Mouse (Mus musculus) mouse trophoblast stem cell (cell line): ENCODE data around the gene Emilin2.
"Not testable (repeated sequence)": the region's sequence is repeated elsewhere in the genome, so short reads cannot be mapped to it uniquely, and the experiment has no call there.

ENCODE experiments used
- in situ Hi-C, 2 experiments: fragments of 300-500 bp; cut with MseI, MboI; formaldehyde crosslinking; loops; 2 replicates in 1 of 2; 3 replicates in 1 of 2; pipeline ENCODE4 v1.15.1; 2025

The Emilin2 gene

GRCm38 (mm10) chr17:71311340-71312171 lies at the start of gene Emilin2:
TSS of gene Emilin2 (minus strand) at chr17:71311978.
- in situ Hi-C loops: no loop called here

- in situ Hi-C loops: no loop called here
These were observed 43.7 kb upstream of the Emilin2 start for GRCm38 (mm10) chr17:71355526-71355925.

DNA sequence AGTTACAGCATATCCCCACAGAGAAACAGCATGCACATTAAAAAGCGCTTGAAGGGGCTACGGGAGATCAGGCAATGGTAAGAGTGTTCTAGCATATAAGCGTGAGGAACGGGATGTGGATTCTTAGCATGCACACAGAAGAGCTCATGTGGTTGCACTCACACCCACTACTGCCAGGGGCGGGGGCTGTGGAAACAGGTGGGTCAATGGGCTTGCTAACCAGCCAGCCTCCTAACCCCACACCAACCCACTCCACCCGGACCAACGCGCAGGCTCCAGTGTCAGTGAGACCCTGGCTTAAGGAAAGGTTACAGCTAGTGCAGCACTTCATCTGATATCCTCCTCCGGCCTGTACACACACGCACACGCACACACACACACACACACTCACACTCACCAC lies 42.4 kb upstream of the Emilin2 start:
- in situ Hi-C loops: no loop called here

GRCm38 (mm10) chr17:71348188-71348587 lies 36.4 kb upstream of the Emilin2 start:
- in situ Hi-C loops: no loop called here

- in situ Hi-C loops: no loop called here
These were observed 30.2 kb upstream of the Emilin2 start for GRCm38 (mm10) chr17:71342006-71342405.

DNA sequence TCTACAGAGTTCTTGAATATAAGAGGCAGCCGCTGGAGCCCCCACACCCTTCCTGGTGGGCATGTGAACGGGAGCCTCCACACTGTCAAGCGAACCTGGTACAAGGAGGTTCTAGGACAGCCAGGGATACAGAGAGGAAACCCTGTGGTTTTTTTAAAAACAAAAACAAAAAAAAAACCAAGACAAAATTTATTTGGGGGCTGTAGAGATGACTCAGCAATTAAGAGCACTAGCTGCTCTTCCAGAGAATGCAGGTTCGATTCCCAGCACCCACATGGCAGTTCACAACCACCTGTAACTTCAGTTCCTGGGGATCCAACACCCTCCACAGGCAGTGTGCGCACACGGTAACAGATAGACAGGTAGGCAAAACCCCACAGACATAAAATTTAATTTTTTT lies 26.8 kb upstream of the Emilin2 start:
- in situ Hi-C loops: no loop called here

DNA sequence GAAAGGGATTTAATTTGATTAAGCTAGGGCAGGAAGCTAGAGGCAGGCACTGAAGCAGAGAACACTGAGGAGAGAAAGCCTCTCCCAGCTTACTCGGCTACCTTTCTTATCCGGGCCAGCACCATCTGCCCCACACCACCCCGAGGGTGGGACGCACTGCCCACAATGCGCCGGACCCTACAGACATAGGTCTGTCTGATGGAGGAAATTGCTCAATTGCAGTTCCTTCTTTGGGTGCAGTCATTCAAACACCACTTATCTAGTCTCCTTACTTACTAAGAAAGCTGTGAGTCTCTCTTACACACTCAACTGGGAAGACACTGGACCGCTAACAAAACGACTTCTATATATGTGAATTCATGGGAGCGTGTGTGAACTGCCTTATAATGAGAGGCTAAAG lies 25.8 kb upstream of the Emilin2 start:
- in situ Hi-C loops: no loop called here

DNA sequence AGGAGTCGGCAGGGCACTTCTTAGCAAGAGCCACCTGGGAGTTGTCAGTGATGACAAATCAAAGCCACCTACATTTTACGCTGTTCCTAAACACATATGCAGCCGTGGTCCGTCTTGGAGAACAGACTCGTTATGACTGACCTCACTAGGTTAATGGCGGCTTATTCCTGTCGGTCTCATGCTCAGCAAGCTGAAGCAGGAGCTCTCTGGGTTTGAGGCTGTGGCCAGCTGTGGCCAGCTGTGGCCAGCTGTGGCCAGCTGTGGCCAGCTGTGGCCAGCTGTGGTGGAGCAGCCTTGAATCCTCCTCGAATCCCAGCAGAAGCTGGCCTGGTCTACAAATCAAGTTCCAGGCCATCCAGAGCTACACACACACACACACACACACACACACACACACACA lies 24.6 kb upstream of the Emilin2 start:
- in situ Hi-C loops: no loop called here

GRCm38 (mm10) chr17:71332298-71332697 lies 20.5 kb upstream of the Emilin2 start:
- in situ Hi-C loops: no loop called here

DNA sequence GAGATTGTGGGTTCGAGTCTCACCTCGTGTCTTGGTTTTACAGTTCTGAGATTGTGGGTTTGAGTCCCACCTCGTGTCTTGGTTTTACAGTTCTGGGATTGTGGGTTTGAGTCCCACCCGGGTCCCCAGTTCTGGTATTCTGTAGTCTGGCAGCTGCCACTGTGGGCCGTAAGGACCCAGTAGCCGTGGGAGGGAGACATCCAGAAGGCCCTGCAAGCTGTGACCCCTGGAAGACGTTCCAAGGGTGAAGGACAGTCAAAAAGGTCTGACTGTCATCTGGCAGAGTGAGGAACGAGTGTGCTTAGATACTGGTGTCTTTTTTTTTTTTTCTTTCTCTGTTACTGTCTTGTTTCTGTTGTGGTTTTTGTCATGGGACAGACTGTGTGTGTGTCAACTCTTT lies 9.0 kb upstream of the Emilin2 start:
- in situ Hi-C loops: not testable (repeated sequence)

GRCm38 (mm10) chr17:71319361-71319760 lies 7.6 kb upstream of the Emilin2 start:
- in situ Hi-C loops: no loop called here

- in situ Hi-C loops: no loop called here
These were observed 5.8 kb upstream of the Emilin2 start for GRCm38 (mm10) chr17:71317571-71317970.

- in situ Hi-C loops: no loop called here
These were observed 2.5 kb upstream of the Emilin2 start for GRCm38 (mm10) chr17:71314315-71314714.

- in situ Hi-C loops: no loop called here
These were observed 1.1 kb downstream of the Emilin2 start for GRCm38 (mm10) chr17:71310486-71311339.

DNA sequence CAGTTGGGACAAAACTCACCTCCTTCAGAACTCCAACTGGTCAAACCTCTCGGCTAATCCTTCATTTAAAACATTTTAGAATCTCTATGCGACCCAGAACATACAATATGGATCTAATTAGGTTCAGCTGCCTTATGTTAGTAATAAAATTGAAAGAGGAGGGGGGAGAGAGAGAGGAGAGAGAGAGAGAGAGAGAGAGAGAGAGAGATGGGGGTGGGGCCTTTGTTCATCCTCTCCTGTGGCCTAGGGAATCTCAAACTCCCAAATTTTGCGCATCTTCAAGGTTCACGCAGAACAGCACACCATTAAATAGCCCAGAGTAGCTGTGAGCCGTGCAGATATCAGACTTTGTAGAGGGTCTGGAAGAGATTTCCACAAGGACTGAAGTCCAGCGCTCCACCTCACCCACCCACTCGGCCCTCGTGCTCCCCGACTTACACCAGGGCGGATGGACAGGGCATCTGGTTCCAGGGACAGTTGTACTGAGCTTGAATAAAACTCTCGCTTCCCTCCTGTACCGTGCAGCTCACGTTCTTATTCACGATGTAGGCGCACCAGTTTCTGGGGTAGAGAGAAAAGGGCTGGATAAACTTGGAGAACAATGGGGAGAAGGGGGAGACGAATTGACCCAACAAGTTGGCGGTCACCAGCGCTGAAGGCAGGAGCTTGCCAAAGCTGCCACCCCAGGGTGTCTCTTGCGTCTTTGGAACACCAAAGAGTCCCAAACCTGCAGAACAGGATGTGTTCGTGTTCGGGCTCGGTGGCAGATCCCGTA lies 1.9 kb downstream of the Emilin2 start:
- in situ Hi-C loops: no loop called here

GRCm38 (mm10) chr17:71309141-71309540 lies 2.6 kb downstream of the Emilin2 start:
- in situ Hi-C loops: no loop called here

GRCm38 (mm10) chr17:71308296-71308695 lies 3.5 kb downstream of the Emilin2 start:
- in situ Hi-C loops: no loop called here

GRCm38 (mm10) chr17:71307251-71307790 lies 4.5 kb downstream of the Emilin2 start:
- in situ Hi-C loops: no loop called here

DNA sequence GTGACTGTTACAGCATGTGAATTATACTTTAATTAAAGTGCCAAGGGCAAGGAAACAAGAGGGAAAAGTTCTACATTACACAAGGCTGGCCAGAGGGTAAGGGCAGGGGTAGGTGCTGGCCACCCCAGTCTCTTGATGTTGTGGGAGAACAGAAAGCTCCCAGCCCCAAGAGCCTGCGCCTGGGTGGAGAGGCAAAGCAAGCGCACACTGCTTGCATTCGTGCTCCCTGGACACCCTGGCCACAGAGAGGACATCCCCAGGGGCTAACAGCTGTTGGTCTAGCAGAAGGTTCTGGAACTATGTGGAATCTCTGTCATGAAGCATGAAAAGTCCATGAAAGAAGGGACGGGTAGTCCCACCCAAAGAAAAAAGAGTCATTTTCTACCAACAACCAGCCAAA lies 5.1 kb downstream of the Emilin2 start:
- in situ Hi-C loops: no loop called here

GRCm38 (mm10) chr17:71306091-71306490 lies 5.7 kb downstream of the Emilin2 start:
- in situ Hi-C loops: no loop called here

DNA sequence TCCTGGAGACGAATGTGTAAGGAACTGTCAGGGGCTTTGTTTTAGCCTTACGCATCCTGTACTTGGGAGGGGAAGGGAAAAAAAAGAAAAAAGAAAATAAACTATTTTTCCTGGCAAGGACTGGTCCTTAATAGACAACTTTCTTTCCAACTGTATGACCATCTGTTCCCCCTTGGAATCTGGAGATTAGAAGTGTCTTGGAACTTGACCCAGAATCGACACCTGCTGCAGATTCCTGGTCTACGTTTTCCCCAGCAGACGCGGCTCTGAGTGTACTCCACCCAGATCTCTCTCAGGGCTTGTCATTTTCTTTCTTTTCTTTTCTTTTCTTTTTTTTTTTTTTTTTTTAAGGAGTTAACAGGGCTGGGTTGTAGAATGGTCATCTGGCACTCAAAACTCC lies 8.3 kb downstream of the Emilin2 start:
- in situ Hi-C loops: no loop called here

GRCm38 (mm10) chr17:71301413-71301812 lies 10.4 kb downstream of the Emilin2 start:
- in situ Hi-C loops: no loop called here
